In genomic region chr14:25561716-25562115, GRCm38 (mm10) we compare ENCODE assay signal across 8 mouse cellular contexts.
DNase-seq lines count a peak whose midpoint lies in the region; ATAC-seq and TF ChIP-seq lines count a peak whose summit lies in the region.
"Had no signal": no experiment of that assay in that cellular context is flagged by ENCODE, and none has a peak within 500 bp of the region (broad histone marks: within the 10 kb centered on the region; RNA-seq: fewer than 3 reads in every experiment).

No protein-coding gene starts in this region.

- no peak for TF ChIP-seq CTCF in lung, postnatal 0 days (IDR thresholded peaks at IDR 0.05)
- TF ChIP-seq CTCF in lung, adult 2 months (IDR thresholded peaks at IDR 0.05; ENCODE audit: insufficient read depth, low read length): no peak

- WGBS in heart, embryonic 13.5 days: 10% methylated on average over 1 of the region's 1 CpGs
- WGBS in lung, postnatal 0 days: 29% methylated on average over 1 of the region's 1 CpGs
- WGBS in lung, adult 2 months: 17% methylated on average over 1 of the region's 1 CpGs
- 32% methylated on average over 1 of the region's 1 CpGs for WGBS in embryonic facial prominence, embryonic 11.5 days
- WGBS in limb, embryonic 15.5 days: 6% methylated on average over 1 of the region's 1 CpGs

- H3K9ac ChIP-seq in heart, embryonic 13.5 days: peak overlapping the region; percentile 67
- no peak overlapping the region for H3K9ac ChIP-seq in lung, postnatal 0 days (replicated peaks; ENCODE audit: low read depth)
- no peak overlapping the region for H3K9ac ChIP-seq in embryonic facial prominence, embryonic 11.5 days (replicated peaks; ENCODE audit: low read length)
- no peak overlapping the region for H3K9ac ChIP-seq in limb, embryonic 15.5 days

- H3K27me3 ChIP-seq in heart, embryonic 13.5 days (replicated peaks): no peaks in the 10 kb centered on the region
- no peaks in the 10 kb centered on the region for H3K27me3 ChIP-seq in lung, postnatal 0 days (replicated peaks; ENCODE audit: insufficient read depth, low read length)
- H3K27me3 ChIP-seq in embryonic facial prominence, embryonic 11.5 days (ENCODE audit: control insufficient read depth, insufficient read depth, low read length): no peaks in the 10 kb centered on the region
- H3K27me3 ChIP-seq in limb, embryonic 15.5 days: no peaks in the 10 kb centered on the region

- H3K36me3 ChIP-seq in heart, embryonic 13.5 days: peaks cover 30% of the 10 kb centered on the region
- H3K36me3 ChIP-seq in lung, postnatal 0 days (ENCODE audit: insufficient read depth, low read length): no peaks in the 10 kb centered on the region
- H3K36me3 ChIP-seq in embryonic facial prominence, embryonic 11.5 days (replicated peaks; ENCODE audit: control insufficient read depth, insufficient read depth, low read depth, low read length): no peaks in the 10 kb centered on the region; the same call in none of the 2 replicates
- peaks cover 11% of the 10 kb centered on the region; the same call in 1 of the 2 replicates for H3K36me3 ChIP-seq in limb, embryonic 15.5 days

- H3K27ac ChIP-seq in heart, embryonic 13.5 days (replicated peaks): peak overlapping the region; percentile 80
- H3K27ac ChIP-seq in lung, postnatal 0 days (ENCODE audit: low read length): no peak overlapping the region
- no peak overlapping the region for H3K27ac ChIP-seq in embryonic facial prominence, embryonic 11.5 days (replicated peaks; ENCODE audit: low read depth, low read length)
- peak overlapping the region; percentile 51; the same call in 1 of the 2 replicates for H3K27ac ChIP-seq in limb, embryonic 15.5 days

- no peak for DNase-seq in heart, adult 9 months (ENCODE audit: low spot score in 2 of 2)
- no peak for DNase-seq in lung, postnatal 0 days (ENCODE audit: low spot score)
- DNase-seq in lung, adult 2 months: no peak
- peak; percentile 47 for DNase-seq in embryonic facial prominence, embryonic 11.5 days (ENCODE audit: low spot score)
- no peak for DNase-seq in cerebellum, adult 11 months
- DNase-seq: cerebellum, adult 2 months had no signal

- H3K4me2 ChIP-seq in heart, embryonic 13.5 days: no peak overlapping the region
- no peak overlapping the region for H3K4me2 ChIP-seq in lung, postnatal 0 days (replicated peaks; ENCODE audit: low read depth, low read length)
- H3K4me2 ChIP-seq in embryonic facial prominence, embryonic 11.5 days (ENCODE audit: low read depth, low read length): no peak overlapping the region
- H3K4me2 ChIP-seq in limb, embryonic 15.5 days: no peak overlapping the region

- peaks cover 83% of the 10 kb centered on the region for H3K4me1 ChIP-seq in heart, embryonic 13.5 days
- peaks cover 8% of the 10 kb centered on the region; the same call in 1 of the 2 replicates for H3K4me1 ChIP-seq in lung, postnatal 0 days (ENCODE audit: insufficient read depth, low read depth, low read length)
- H3K4me1 ChIP-seq in lung, adult 2 months (ENCODE audit: control insufficient read depth, insufficient read depth, low read length): peaks cover 13% of the 10 kb centered on the region
- peaks cover 6% of the 10 kb centered on the region; the same call in 1 of the 2 replicates for H3K4me1 ChIP-seq in embryonic facial prominence, embryonic 11.5 days (ENCODE audit: control insufficient read depth, insufficient read depth, low read length)
- peaks cover 62% of the 10 kb centered on the region for H3K4me1 ChIP-seq in limb, embryonic 15.5 days

- no peaks in the 10 kb centered on the region for H3K9me3 ChIP-seq in heart, embryonic 13.5 days
- no peaks in the 10 kb centered on the region for H3K9me3 ChIP-seq in lung, postnatal 0 days (ENCODE audit: low read length)
- no peaks in the 10 kb centered on the region; the same call in 1 of the 2 replicates for H3K9me3 ChIP-seq in embryonic facial prominence, embryonic 11.5 days (replicated peaks; ENCODE audit: control insufficient read depth, low read length)
- no peaks in the 10 kb centered on the region for H3K9me3 ChIP-seq in limb, embryonic 15.5 days

- TF ChIP-seq POLR2A in lung, adult 2 months (IDR thresholded peaks at IDR 0.05; ENCODE audit: borderline replicate concordance, extremely low read depth, low read depth, low read length): no peak

- TF ChIP-seq EP300 in lung, postnatal 0 days (IDR thresholded peaks at IDR 0.05): no peak

- no peak overlapping the region for H3K4me3 ChIP-seq in heart, embryonic 13.5 days
- no peak overlapping the region for H3K4me3 ChIP-seq in lung, postnatal 0 days (ENCODE audit: low read depth, low read length)
- no peak overlapping the region for H3K4me3 ChIP-seq in lung, adult 2 months (replicated peaks; ENCODE audit: extremely low read depth, low read depth, low read length)
- no peak overlapping the region for H3K4me3 ChIP-seq in embryonic facial prominence, embryonic 11.5 days (ENCODE audit: low read depth, low read length)
- no peak overlapping the region for H3K4me3 ChIP-seq in limb, embryonic 15.5 days

- ATAC-seq in heart, embryonic 13.5 days (ENCODE audit: extremely low read depth, insufficient number of reproducible peaks, low FRiP score, low TSS enrichment): no peak
- ATAC-seq in lung, postnatal 0 days: 0 out of 2 replicates have a peak, but pooled peaks have one; percentile 5
- ATAC-seq in embryonic facial prominence, embryonic 11.5 days (replicated peaks; ENCODE audit: insufficient number of reproducible peaks, low FRiP score, low TSS enrichment, low read depth): no peak
- no peak for ATAC-seq in limb, embryonic 15.5 days (ENCODE audit: insufficient number of reproducible peaks, low FRiP score, low TSS enrichment, low read depth)

Comparison
In these comparisons a context has a peak if more than half of its experiments do, and no peak if none do; other contexts are left out.
1. H3K27ac ChIP-seq: peak in heart, embryonic 13.5 days (single experiment) and limb, embryonic 15.5 days (single experiment); none in lung, postnatal 0 days (single experiment) and embryonic facial prominence, embryonic 11.5 days (single experiment).